Mouse (Mus musculus) limb, embryonic 15.5 days (tissue): ENCODE results near the gene Sall1. TPM values are rescaled to one million over a fixed set of nuclear protein-coding genes. Genes with fewer than 3 reads are reported as not detected.

Source experiments
- ATAC-seq: fragments of 200-750 bp; cut with Nextera tagmentation; 2 replicates; pipeline ENCODE4 v1.8.0; 2017; ENCODE audit warnings: low read depth, moderate TSS enrichment; ENCODE audit not compliant: insufficient number of reproducible peaks, low FRiP score, low TSS enrichment
- H3K27ac ChIP-seq: fragments of 300-500 bp; sonication (generic); 2 replicates; pipeline ENCODE4 v1.5.1; 2015; ENCODE audit warnings: moderate library complexity, mild to moderate bottlenecking, inconsistent platforms
- H3K27me3 ChIP-seq: fragments of 300-500 bp; sonication (generic); 2 replicates; pipeline ENCODE4 v1.6.1; 2015; ENCODE audit warnings: inconsistent platforms
- H3K36me3 ChIP-seq: fragments of 300-500 bp; sonication (generic); 2 replicates; pipeline ENCODE4 v1.6.1; 2015; ENCODE audit warnings: inconsistent platforms
- H3K4me1 ChIP-seq: fragments of 300-500 bp; sonication (generic); 2 replicates; pipeline ENCODE4 v1.6.1; 2015; ENCODE audit warnings: inconsistent platforms
- H3K4me2 ChIP-seq: fragments of 300-500 bp; sonication (generic); 2 replicates; pipeline ENCODE4 v1.6.1; 2015; ENCODE audit warnings: mild to moderate bottlenecking, inconsistent platforms
- H3K4me3 ChIP-seq: fragments of 300-500 bp; sonication (generic); 2 replicates; pipeline ENCODE4 v1.5.1; 2015; ENCODE audit warnings: mild to moderate bottlenecking, inconsistent platforms
- H3K9ac ChIP-seq: fragments of 300-500 bp; sonication (generic); 2 replicates; pipeline ENCODE4 v1.6.1; 2015; ENCODE audit warnings: inconsistent platforms
- H3K9me3 ChIP-seq: fragments of 300-500 bp; sonication (generic); 2 replicates; pipeline ENCODE4 v1.6.1; 2016; ENCODE audit warnings: inconsistent platforms
- WGBS: fragments of 180-500 bp; shearing (Covaris S2); methylation state at CpG from one replicate; pipeline ENCODE4 v1.1.7; 2015; 5-methylcytosine and 5-hydroxymethylcytosine counted together
- polyA plus RNA-seq: library from polyadenylated mRNA; unstranded; fragments of >200 nt; fragmentation: Nextera tagmentation; extraction: Ambion mirVana; gene quantifications from 2 replicates; pipeline ENCODE4 v1.2.1, GENCODE M21; 2015

Sall1 gene
- polyA plus RNA-seq, 1 experiment from 2014 or later = 6.0 TPM

DNA sequence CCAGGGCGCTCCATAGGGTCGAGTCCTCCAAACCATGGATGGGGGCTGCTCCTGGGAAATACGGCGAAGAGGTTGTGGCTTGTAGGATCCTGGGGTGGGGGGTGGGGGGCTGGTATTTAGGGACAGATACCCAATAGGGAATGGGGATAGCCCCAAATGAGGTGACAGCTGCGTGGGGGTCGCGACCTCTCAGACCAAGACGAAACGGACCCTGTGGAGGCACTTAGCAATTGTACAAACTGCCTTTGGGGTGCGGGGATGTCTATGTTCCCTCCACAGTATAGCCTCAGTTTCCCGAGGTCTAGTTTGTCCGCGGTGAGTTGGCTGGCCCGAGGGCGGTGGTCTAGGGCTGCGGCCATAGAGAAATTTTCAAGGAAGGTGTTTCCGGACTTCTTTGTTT, 1.8 kb upstream of the Sall1 start:
- peak overlapping the region; percentile 90; the same call in 1 of the 2 replicates for H3K27ac ChIP-seq
- 9% methylated on average over 17 of the region's 17 CpGs for WGBS
- peak overlapping the region; percentile 57 for H3K4me3 ChIP-seq
- peaks cover 85% of the 10 kb centered on the region for H3K27me3 ChIP-seq
- no peak overlapping the region for H3K9ac ChIP-seq
- H3K4me2 ChIP-seq = peak overlapping the region; percentile 78
- H3K36me3 ChIP-seq = no peaks in the 10 kb centered on the region
- H3K4me1 ChIP-seq = peaks cover 57% of the 10 kb centered on the region
- ATAC-seq = no peak
- no peaks in the 10 kb centered on the region for H3K9me3 ChIP-seq

DNA sequence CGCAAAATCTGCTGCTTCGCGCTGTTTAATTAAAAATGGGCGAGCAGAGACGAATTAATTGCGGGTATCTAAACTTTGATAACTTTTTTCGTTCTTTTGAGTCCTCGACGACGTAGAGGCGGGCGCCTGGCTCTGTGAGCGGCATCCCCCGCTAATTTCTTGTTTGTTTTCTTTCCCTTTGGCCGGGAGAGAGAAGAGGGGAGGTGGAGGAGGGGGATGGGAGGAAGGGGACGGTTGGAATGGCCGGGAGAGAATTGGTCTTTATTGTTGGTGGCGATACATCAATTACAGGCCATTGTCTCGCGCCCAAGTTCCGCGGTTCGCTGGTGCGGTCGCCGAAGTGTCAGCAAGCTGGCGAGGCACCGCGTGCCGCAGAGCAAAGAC, 1.2 kb upstream of the Sall1 start:
- H3K9me3 ChIP-seq = no peaks in the 10 kb centered on the region
- peaks cover 57% of the 10 kb centered on the region for H3K4me1 ChIP-seq
- H3K4me3 ChIP-seq = peak overlapping the region; percentile 57
- ATAC-seq = no peak
- H3K27ac ChIP-seq = peak overlapping the region; percentile 90
- H3K27me3 ChIP-seq = peaks cover 83% of the 10 kb centered on the region
- H3K9ac ChIP-seq = no peak overlapping the region
- no peaks in the 10 kb centered on the region for H3K36me3 ChIP-seq
- WGBS = 1% methylated on average over 29 of the region's 30 CpGs
- peak overlapping the region; percentile 78 for H3K4me2 ChIP-seq

GRCm38 (mm10) chr8:89044511-89045217, 702 bp upstream of the Sall1 start:
- peak overlapping the region; percentile 90 for H3K27ac ChIP-seq
- H3K4me1 ChIP-seq = peaks cover 57% of the 10 kb centered on the region
- H3K4me3 ChIP-seq = peak overlapping the region; percentile 57
- H3K9ac ChIP-seq = peak overlapping the region; percentile 61; the same call in 1 of the 2 replicates
- peaks cover 83% of the 10 kb centered on the region for H3K27me3 ChIP-seq
- no peaks in the 10 kb centered on the region for H3K36me3 ChIP-seq
- ATAC-seq = no peak
- no peaks in the 10 kb centered on the region for H3K9me3 ChIP-seq
- H3K4me2 ChIP-seq = peak overlapping the region; percentile 78
- under 1% methylated on average over 31 of the region's 31 CpGs for WGBS

DNA sequence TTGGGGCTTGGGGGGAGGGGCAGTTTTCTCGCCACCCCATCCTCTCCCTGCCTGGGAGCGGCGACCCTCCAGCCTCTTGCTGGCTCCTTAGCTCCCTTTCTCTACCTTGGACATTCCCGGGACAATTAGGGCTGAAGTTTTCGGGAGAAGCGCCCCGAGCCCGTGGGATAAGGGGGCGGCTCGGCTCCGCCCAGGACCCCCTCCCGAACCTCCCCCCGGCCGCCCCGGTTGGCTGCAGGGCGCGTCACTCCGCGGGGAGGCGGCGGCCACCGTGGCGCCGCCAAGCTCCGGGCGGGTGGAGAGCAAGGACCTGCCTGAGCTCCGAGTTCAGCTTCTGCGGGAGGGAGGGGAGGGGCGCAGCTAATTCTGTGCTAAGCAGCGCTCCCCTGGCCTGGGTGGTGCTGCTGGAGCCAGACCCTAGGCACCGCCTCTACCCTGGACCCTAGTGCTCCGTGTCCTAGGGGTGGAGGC, 556 bp downstream of the Sall1 start:
- peak overlapping the region; percentile 61 for H3K9ac ChIP-seq
- peaks cover 57% of the 10 kb centered on the region for H3K4me1 ChIP-seq
- no peaks in the 10 kb centered on the region for H3K9me3 ChIP-seq
- H3K4me3 ChIP-seq = peak overlapping the region; percentile 57
- H3K36me3 ChIP-seq = no peaks in the 10 kb centered on the region
- under 1% methylated on average over 32 of the region's 32 CpGs for WGBS
- ATAC-seq = peak; percentile 83
- H3K27ac ChIP-seq = peak overlapping the region; percentile 90
- H3K4me2 ChIP-seq = peak overlapping the region; percentile 78
- H3K27me3 ChIP-seq = peaks cover 72% of the 10 kb centered on the region

GRCm38 (mm10) chr8:89042560-89043370, 1.2 kb downstream of the Sall1 start:
- WGBS = under 1% methylated on average over 62 of the region's 80 CpGs
- peaks cover 70% of the 10 kb centered on the region for H3K27me3 ChIP-seq
- peak overlapping the region; percentile 90 for H3K27ac ChIP-seq
- peak overlapping the region; percentile 61 for H3K9ac ChIP-seq
- H3K4me2 ChIP-seq = peak overlapping the region; percentile 78
- peaks cover 57% of the 10 kb centered on the region for H3K4me1 ChIP-seq
- no peaks in the 10 kb centered on the region for H3K9me3 ChIP-seq
- ATAC-seq = peak; percentile 78
- H3K36me3 ChIP-seq = no peaks in the 10 kb centered on the region
- H3K4me3 ChIP-seq = peak overlapping the region; percentile 57

- peaks cover 71% of the 10 kb centered on the region for H3K27me3 ChIP-seq
- peak overlapping the region; percentile 90 for H3K27ac ChIP-seq
- H3K36me3 ChIP-seq = no peaks in the 10 kb centered on the region
- WGBS = under 1% methylated on average over 35 of the region's 35 CpGs
- peaks cover 56% of the 10 kb centered on the region for H3K4me1 ChIP-seq
- H3K9ac ChIP-seq = peak overlapping the region; percentile 61
- ATAC-seq = no peak
- peak overlapping the region; percentile 78 for H3K4me2 ChIP-seq
- peak overlapping the region; percentile 57 for H3K4me3 ChIP-seq
- no peaks in the 10 kb centered on the region for H3K9me3 ChIP-seq
Measured at GRCm38 (mm10) chr8:89042118-89042460, 1.9 kb downstream of the Sall1 start.

GRCm38 (mm10) chr8:89041421-89042117, 2.4 kb downstream of the Sall1 start:
- H3K4me2 ChIP-seq = peak overlapping the region; percentile 78
- ATAC-seq = no peak
- peak overlapping the region; percentile 90 for H3K27ac ChIP-seq
- under 1% methylated on average over 53 of the region's 55 CpGs for WGBS
- peak overlapping the region; percentile 57 for H3K4me3 ChIP-seq
- H3K36me3 ChIP-seq = no peaks in the 10 kb centered on the region
- H3K9me3 ChIP-seq = no peaks in the 10 kb centered on the region
- H3K27me3 ChIP-seq = peaks cover 72% of the 10 kb centered on the region
- peaks cover 53% of the 10 kb centered on the region for H3K4me1 ChIP-seq
- H3K9ac ChIP-seq = peak overlapping the region; percentile 61

GRCm38 (mm10) chr8:89040751-89041420, 3.1 kb downstream of the Sall1 start:
- no peak for ATAC-seq
- peaks cover 68% of the 10 kb centered on the region for H3K27me3 ChIP-seq
- peak overlapping the region; percentile 90 for H3K27ac ChIP-seq
- peak overlapping the region; percentile 61 for H3K9ac ChIP-seq
- no peaks in the 10 kb centered on the region for H3K36me3 ChIP-seq
- peak overlapping the region; percentile 78 for H3K4me2 ChIP-seq
- peak overlapping the region; percentile 57 for H3K4me3 ChIP-seq
- WGBS = 7% methylated on average over 40 of the region's 40 CpGs
- no peaks in the 10 kb centered on the region for H3K9me3 ChIP-seq
- peaks cover 48% of the 10 kb centered on the region for H3K4me1 ChIP-seq

DNA sequence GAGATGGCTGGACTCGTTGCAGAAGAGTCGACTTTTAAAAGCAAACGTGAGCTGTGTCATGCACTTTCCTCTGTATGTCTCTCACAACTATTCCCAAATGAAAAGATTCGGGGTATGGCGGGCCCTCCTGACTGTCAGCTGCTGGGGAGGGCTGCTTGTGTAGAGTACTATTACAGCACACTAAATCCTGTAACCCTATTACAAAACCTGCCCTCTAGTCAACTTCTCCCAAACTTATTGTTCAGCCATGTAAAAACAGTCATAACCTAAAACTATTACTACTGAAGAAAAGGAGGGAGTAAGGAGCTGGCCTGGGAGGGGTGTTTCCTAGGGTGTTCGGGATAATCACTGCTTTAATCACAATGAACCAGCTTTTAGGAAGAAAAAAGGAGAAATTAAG, 4.1 kb downstream of the Sall1 start:
- peak overlapping the region; percentile 19 for H3K4me3 ChIP-seq
- WGBS = 23% methylated on average over 6 of the region's 6 CpGs
- peak overlapping the region; percentile 30 for H3K4me2 ChIP-seq
- H3K27me3 ChIP-seq = peaks cover 61% of the 10 kb centered on the region
- H3K36me3 ChIP-seq = no peaks in the 10 kb centered on the region
- ATAC-seq = no peak
- H3K4me1 ChIP-seq = peaks cover 38% of the 10 kb centered on the region
- peak overlapping the region; percentile 14; the same call in 1 of the 2 replicates for H3K9ac ChIP-seq
- H3K9me3 ChIP-seq = no peaks in the 10 kb centered on the region
- 0 out of 2 replicates have a peak overlapping the region, but pooled peaks have one; percentile 4 for H3K27ac ChIP-seq

DNA sequence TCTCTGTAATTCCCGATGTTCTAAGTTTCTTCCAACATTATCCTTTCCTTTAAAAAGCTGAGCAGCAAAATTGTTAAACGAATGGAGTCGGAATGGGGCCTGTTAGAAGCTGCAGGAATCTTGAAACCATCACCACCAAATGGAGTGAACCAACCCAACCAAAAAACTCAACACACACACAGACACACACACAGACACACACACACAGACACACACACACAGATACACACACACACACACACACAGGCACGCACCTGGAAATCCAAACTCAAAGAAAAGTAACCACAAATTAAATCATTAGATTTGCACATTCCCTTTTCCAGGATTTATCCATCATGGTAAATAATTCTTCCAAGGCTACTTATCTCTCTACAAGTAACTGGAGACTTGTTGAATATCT, 5.0 kb downstream of the Sall1 start:
- no peak overlapping the region for H3K9ac ChIP-seq
- H3K9me3 ChIP-seq = no peaks in the 10 kb centered on the region
- no peak overlapping the region; the same call in 1 of the 2 replicates for H3K4me3 ChIP-seq

More for the DNA sequence above, 5.0 kb downstream of the Sall1 start:
- ATAC-seq = no peak
- Histone ChIP-seq H3K4me2 (no peak overlapping the region), H3K36me3 (no peaks in the 10 kb centered on the region), H3K27me3 (peaks cover 64% of the 10 kb centered on the region), H3K4me1 (peaks cover 32% of the 10 kb centered on the region), H3K27ac (no peak overlapping the region)
- WGBS = 54% methylated on average over 4 of the region's 4 CpGs
